Mouse (Mus musculus): Measurements from ENCODE around the gene Hid1. TPM values are rescaled to one million over a fixed set of nuclear protein-coding genes. Genes with fewer than 3 reads are reported as not detected.

The Hid1 gene
- total RNA-seq, 2 experiments from 2014 or later, result 18.7 to 19.8 TPM

DNA sequence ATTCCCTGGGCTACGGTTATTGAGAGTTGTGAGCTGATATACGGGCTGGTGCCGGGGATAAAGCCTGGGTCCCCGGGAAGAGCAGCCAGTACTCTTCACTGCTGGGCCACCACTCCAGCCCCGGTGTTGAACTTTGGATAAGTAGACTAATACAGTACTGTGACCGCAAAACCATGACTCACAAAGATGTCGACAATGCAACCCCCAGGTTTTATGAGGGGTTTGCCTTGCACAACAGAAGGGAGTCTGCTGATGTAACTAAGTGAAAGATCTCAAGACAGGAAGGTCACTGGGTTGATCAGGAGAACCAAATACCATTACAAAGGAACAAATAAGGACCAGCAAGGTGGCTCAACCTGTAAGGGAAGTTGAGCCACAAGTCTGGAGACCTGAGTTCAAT, 9.2 kb upstream of the Hid1 start:
- DNase-seq, result no peak

- no peak for DNase-seq
Measured at GRCm38 (mm10) chr11:115374695-115375425, 7.3 kb upstream of the Hid1 start.

GRCm38 (mm10) chr11:115373805-115374694, 6.5 kb upstream of the Hid1 start:
- peak; percentile 85 for DNase-seq

DNA sequence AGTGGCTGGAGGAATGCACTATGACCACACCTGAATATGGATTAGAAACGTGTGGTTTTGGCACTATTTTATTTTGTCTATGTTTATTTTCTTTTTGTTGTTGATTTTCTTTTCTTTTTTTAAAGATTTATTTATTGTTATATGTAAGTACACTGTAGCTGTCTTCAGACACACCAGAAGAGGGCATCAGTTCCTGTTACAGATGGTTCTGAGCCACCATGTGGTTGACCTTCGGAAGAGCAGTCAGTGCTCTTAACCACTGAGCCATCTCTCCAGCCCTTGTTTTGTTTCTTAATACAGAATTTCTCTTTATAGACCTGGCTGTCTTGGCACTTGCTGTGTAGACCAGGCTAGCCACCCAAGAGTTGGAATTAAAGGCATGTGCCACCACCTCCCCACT, 5.2 kb upstream of the Hid1 start:
- no peak for DNase-seq

- no peak for DNase-seq
Measured at GRCm38 (mm10) chr11:115372015-115372414, 4.5 kb upstream of the Hid1 start.

DNA sequence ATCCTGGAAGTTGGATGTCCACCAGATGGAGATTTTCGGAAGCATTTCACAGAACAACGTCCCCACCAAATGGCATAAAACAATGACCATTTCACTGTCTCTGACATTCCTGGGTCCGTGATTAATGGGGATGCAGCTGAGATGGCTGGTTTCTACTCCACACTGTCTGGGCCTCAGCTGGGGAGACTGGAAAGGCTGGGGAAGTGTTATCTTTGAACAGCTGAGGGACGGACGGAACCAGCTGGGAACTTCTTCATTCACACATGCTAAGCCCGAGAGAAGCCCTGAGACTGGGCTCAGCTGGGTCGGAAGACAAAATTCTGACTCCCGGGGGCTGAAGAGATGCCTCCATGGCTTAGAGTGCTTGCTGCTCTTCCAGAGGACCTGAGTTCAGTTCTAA, 3.8 kb upstream of the Hid1 start:
- no peak for DNase-seq

DNA sequence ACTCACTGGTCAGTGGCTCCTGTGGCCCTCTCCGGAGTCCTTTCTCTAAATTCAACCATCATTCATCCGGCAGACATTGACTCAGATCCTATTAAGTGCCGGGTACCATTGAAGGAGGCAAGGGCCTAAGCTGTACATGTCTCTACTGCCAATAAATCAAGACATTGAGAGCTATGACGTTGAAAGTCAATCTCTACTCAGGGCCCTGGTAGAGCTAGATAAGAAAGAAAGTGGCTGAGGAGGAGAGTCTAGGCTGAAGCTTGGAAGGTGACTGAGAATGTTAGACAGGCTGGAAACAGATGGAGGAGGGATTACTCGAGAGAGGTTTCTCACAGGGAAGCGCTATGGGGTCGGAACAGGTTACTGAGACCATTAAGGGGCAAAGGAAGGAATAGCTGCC, 2.8 kb upstream of the Hid1 start:
- DNase-seq, result no peak

GRCm38 (mm10) chr11:115366706-115367394, 706 bp downstream of the Hid1 start:
- DNase-seq, result peak; percentile 23

- DNase-seq, result no peak
Measured at GRCm38 (mm10) chr11:115366039-115366705, 1.4 kb downstream of the Hid1 start.

DNA sequence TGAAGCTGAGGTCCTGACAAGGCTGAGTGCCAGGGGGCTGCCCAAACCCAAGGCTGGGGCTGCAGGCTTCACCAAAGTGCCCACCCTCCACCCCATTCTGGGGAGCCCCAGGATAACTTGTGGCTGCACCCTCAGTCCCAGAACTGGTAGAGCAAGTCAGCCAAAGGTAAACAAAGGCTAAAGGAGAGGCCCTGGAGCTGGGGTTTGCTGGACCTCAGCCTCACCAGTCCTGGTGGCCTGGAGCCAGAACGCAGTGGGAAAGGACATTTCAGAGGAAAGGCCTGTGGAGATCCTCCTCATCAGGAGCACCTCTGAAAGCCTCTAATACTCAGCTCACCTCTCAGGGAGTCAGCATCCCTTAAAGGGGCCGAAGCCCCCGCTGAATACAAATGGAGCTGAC, 3.4 kb downstream of the Hid1 start:
- no peak for DNase-seq

DNA sequence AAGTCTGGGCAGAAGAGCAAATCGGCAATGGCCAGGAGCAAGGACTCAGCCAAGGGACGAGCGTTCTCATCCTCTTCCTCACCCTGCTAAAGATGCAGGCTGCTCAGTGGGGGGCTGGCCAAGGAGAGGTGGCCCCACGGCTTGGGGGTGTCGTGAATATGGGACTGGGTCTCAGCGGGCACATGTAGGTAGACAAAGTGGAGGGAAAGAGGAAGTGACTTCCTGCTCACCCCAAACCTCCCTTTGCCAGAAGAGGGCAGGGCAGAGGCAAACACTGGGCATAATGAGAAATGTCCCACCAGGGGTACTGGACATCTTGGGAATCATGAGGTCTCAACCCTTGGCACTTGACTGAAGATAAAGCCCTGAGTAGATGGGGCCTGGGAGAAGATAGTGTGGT, 7.8 kb downstream of the Hid1 start:
- no peak for DNase-seq

DNA sequence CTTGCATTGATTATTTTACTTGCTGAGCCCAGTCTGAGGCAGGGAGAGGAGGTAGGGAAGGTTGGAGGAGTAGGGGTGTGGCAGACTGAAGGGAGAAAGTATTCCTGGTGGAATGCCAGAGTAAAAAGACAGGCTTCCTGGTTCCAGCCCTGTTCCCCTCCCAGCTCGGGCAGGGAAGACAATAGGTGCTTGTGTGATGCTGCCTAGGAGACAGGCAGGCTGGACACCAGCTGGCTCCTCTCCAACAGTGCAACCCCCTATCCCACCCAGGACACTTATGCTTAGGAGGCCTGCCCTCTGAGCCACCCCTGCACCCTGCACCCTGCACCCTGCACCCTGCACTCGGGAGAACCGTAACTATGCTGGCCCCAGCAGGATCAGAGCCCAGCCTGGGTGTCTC, 8.3 kb downstream of the Hid1 start:
- no peak for DNase-seq

GRCm38 (mm10) chr11:115358468-115358867, 9.1 kb downstream of the Hid1 start:
- peak; percentile 82 for DNase-seq

- DNase-seq, result peak; percentile 81
Measured at GRCm38 (mm10) chr11:115354183-115354582, 13.4 kb downstream of the Hid1 start.

DNA sequence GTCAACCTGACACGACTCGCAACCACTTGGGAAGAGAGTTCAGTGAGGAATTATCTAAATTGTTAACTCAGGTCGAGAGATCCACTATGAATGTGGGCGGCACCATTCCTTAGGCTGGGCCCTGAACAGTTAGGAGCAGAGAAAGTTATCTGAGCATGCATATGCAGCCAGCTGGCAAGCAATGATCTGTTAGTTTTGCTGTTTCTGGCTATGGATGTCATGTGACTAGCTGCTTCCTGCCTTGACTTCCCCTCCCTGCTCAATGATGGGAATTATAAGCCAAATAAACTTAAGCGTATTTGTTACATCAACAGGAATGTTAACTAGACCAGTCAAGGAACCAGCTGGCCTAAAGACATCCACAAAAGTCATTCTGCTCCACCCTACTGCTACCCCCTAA, 14.2 kb downstream of the Hid1 start:
- no peak for DNase-seq

- no peak for DNase-seq
Measured at GRCm38 (mm10) chr11:115349976-115350375, 17.6 kb downstream of the Hid1 start.

- no peak for DNase-seq
Measured at GRCm38 (mm10) chr11:115348681-115349248, 18.8 kb downstream of the Hid1 start.

DNA sequence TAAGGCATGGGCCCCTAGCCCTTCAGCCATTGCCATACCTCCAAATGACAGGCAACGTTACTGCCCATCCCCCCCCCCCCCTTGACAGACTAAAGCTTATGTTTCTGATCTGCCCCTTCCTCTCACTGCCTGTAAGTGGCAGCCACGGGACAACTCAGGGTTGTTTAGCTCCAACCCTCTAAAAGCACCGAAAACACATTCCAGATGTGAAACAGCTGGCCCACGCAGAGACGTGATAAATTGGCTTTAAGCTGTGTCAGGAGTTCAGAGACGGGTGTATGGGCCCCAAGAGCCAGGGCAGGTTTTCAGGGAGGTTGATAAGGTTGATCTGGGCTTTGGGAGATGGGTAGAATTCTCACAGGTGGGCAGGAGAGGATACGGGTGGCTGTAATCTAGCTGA, 22.0 kb downstream of the Hid1 start:
- no peak for DNase-seq

DNA sequence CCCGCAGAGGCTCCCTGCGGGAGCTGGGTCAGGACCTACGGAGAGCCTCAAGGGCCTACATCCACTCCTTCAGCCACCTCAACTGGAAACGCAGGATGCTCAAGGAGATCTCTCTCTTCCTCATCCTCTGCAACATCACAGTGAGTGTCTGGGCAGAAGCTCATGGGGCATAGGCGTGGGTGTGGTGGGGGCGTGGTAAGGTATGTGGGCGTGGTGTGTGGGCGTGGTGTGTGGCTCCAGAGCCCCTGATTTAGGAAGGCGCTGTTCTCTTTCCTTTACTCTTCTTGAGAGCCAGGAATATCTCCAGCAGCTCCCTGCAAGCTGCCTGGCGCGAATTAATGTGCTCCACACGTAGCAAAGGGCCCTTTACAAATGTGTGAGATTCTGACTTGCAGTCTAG, 22.6 kb downstream of the Hid1 start:
- DNase-seq, result no peak

- DNase-seq, result no peak
Measured at GRCm38 (mm10) chr11:115341866-115342265, 25.7 kb downstream of the Hid1 start.

- no peak for DNase-seq
Measured at GRCm38 (mm10) chr11:115341246-115341645, 26.3 kb downstream of the Hid1 start.

DNA sequence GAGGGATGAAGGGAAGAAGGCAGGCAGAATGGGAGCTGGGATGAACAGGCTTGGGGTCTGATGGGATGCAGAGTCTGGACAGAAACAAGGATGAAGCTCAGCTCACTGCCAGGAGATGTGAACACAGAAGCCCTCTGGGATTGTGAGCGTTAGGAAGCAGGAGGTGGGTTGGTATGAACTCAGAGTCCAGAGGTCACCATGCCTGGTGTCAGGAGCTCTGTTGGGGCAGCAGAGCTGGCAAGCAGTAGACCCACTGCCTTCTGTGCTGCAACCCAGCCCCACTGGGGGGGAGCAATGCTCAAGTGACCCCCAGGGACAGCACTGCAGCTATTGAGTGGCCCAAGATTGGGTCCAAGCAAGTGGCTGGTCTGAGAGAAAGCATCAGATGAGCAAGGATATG, 29.7 kb downstream of the Hid1 start:
- no peak for DNase-seq

Measured in adrenal gland, postnatal 10 days (tissue).